Mouse (Mus musculus) c-Kit-positive CD71-positive TER-119-negative erythroid progenitor cells, embryonic 14.5 days (primary cell): Measurements from ENCODE around the gene Stard13.

Experiments
- DNase-seq: peaks from one replicate; pipeline ENCODE4 v3.0.0-alpha.2; 2013; ENCODE audit warnings: low read depth

Stard13 gene

DNA sequence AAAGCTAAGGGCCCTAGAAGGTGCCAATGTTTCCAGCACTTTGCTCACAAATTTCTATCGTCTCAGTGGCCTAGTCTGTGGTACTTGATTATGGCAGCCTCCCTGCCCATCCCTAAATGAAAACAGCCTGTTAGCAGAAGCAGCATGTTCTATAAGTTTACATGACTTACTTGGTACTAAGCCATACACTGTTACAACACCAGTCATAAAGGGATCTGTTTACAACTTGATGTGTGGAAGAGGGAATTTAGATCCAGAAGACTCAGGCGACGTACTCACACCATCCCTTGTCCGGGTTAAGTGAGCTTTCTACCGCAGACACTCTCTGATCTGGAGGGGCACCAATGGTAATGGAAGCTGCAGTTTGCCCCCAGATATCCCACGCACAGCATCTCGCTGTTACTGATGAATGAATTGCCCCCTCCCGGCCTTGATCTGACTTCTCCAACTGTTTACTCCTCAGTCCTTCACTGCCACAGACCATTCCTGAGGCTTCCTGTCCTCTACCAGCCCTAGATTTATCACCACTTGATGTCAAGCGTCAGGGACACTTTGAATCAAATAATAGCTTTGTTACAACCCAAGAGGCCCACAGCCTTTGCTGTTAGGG lies 53.4 kb downstream of the Stard13 start:
- no peak for DNase-seq

DNA sequence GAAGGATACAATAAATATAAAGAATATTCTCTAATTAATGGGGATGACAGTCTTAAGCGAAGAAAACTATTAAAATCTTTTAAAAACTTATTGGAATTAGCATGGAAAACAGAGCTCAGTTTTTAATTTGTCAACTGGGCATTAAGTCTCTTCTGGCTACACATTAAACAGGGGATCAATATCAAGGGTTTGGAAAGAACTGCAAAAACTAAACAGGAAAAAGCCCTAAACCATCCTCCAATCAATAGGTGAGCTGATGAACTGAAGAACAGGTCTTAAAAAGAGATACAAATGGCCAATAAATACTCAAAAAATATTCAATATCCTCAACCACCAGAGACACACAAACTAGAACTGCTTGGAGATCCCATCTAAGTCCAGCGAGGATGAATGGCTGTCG lies 56.5 kb downstream of the Stard13 start:
- no peak for DNase-seq

DNA sequence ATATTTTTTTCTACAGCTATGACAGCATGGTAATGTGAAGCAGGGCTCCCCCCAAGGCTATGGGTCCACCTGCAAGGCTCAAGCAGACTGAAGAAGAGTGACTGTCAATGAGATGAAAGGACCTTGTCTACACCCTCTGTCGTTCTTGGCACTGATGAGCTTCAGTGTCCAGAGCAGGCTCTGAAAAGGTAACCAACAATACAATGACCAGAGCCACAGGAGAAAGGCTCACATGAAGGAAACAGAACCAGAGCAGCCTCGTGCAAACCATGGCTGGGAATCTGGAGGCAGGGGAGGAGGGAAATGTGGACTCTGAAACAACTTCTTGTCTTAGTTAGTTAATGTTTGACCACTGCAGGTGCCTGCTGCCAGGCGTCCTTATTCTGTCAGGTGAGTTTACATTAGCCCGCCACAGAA lies 57.7 kb downstream of the Stard13 start:
- no peak for DNase-seq

DNA sequence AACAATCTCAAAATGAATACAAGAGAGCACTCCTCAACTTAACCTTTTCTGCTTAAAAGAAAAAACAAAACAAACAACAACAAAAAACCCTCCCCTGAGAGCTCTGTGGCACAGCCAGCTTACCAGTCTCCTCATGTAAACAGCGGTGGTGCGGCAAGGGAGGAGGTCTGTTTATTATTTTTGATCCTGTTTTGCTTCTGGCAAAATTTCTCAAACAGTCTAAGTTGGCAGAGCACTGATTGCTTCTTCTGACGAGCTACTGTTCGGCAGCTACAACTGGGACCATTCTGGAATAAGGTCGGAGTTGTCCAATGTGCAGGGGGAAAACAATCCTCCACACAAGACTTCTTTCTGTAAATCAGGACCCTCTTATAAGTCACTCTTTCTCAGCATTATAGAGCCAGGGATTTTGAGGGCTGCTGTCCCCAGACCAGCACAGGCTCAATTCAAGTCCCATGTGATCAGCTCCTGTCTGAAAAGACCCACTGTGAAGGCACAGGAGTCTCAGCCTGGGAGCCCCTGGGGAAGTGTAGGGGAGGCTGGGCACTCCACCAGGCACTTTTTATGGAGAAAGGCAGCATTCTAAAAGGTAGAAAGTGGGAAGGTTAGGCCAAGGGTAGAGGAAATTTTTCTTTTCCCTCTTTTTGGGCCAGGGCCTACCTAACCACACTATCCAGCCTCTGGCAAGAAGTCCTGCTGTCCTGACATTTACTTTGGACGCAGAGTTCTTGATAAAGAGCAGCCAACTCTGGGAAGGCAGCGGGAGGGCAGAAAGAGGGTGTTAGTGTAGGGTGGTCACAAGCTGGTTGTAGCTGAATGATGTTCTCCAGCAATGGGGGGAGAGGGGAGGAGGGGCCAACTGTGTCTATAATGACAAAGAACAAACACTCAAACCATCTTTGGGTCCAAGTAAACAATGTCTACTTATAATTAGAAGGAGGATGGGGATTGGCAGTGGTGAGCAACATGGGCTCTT lies 58.9 kb downstream of the Stard13 start:
- DNase-seq = no peak

DNA sequence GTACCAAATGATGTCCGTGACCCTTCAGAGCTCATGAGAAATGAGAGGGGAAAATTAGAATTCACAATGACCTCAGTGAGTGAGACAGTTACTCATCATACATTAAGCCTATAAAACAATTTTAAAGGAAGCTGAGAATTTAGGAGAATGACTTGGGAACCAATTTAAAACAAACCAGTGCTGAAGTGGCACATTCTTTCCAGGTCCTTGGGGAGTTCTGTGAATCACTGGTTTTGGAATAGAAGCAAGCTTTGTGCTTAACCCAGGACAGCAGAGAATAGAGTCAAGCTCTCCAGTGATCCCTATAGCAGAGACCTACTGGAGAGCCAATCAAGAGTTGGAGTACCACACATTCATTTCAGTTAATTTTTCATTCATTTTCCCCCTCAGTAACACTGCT lies 59.9 kb downstream of the Stard13 start:
- DNase-seq = no peak

DNA sequence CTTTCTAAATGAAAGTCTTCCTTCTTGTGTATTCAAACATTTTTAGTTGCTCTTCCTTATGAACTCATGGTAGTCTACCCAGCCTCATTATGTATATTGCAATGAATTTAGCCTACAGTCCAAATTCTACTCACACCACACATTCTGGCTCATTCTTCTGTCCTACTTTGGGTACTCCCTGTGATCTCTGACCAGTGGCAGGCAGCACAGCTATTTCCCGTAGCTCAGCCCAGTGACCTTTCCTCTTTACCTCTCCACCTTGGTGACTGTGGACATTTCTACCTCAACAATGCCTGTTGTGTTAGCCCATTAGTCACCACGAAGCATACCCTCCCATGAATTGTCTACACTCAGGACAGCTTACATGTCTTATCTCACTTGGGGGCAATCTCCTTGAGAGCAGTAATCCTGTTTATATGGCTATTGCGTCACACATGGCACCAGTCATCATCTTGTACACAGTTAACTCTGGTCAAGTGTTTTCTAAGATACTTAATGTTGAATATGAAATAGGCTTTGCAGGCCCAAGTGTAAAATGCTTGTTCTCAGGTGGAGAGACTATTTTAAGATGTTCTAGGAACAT lies 63.4 kb downstream of the Stard13 start:
- no peak for DNase-seq

DNA sequence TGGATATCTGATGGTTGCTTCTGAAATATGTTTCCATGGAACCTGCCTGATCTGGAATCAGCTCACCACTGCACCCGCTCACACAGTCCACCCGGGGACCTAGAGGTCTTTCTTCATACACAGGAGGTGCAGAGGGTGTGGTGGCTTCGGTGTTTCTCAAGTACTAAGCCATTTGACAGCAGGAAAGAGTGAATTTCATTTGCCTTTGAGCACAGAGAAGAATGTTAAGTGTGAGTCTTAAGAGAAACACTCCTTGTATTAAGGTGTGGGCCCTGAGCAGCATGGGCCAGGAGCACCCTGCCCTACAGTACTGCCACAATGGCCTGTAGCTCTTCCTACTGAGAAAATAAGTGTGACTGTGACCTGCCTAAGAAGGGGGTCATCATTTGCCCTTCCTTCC lies 65.4 kb downstream of the Stard13 start:
- no peak for DNase-seq

DNA sequence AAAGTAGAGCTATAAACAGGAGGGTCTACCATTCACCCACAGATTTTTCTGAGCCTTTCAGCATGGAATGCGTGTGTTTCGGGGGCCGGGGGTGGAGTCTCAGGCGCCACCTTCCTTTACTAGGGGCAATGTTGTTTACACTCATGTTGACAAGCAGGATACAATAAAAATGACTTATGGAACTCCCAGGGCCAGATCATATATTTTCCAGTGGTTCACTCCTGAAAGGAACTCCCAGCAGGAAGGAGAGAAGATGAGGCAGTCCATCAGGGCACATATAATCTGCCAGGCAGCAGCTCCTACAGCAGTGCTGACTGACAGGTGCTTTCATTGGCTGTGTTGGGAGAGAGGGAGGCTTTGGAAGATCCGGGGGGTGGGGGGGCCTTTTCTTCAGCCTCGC lies 66.0 kb downstream of the Stard13 start:
- no peak for DNase-seq

DNA sequence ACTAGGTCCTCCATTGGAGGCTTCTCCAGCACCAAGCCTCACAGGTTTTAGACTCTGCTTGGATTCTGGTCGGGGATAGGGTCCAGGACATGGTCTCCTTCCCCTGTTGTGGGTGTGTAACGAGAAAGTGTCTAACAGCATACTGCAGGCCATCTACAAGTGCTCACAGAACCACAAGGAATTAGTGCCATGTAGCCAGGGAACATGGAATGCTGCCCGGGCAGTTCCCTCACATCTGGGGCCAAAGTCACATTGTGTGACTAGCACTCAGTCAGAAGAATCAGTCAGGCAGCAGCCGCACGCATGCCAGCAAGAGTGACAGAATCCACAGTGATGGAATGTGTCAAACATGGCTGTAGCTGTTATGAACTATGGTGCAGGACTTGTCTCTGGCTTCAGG lies 67.4 kb downstream of the Stard13 start:
- DNase-seq = no peak

DNA sequence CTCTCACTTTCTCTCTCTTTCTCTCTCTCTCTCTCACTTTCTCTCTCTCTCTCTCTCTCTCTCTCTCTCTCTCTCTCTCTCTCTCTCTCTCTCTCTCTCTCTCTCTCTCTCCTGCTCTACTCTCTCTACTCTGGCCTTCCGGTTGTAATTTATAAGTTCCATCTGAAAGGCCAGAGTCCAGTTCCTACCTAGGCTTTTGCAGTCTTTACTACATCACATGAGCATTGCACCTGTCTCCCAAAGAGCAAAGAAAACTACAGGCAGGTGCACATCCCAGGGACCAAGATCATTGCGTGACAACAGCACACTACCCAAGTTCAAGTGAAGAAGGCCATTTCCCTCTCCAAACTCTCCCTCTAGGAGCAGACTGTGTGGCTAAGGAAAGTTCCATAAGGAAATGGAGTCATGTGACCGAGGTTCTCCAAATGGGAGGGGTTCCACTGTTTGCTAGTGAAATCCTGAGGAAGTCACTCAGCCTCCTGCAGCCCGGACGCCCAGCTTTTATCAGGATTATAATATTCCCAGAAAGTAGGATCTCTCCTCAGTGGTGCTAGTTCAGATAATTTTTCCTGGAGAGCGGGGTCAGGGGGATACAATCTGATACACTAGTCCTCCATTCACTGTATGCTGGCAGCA lies 68.1 kb downstream of the Stard13 start:
- DNase-seq = no peak

DNA sequence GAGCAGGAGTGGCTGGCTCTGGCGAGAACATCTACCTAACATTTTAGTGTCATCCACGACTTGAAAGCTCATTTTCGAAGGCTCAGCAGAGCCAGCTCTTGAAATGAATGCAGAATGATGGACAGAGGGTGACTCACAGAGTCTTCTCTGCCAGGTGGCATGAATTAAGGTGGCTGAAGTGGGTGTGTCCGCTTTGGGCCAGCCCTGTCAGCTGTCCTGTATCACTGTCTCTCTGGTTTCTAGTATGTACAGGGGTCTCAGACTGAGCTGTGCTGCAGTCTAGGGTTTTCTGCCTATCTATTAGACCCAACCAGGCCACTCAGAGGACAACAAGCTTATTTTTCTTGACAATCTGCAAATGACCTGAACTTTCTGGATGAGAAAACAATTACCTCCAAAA lies 68.8 kb downstream of the Stard13 start:
- no peak for DNase-seq

DNA sequence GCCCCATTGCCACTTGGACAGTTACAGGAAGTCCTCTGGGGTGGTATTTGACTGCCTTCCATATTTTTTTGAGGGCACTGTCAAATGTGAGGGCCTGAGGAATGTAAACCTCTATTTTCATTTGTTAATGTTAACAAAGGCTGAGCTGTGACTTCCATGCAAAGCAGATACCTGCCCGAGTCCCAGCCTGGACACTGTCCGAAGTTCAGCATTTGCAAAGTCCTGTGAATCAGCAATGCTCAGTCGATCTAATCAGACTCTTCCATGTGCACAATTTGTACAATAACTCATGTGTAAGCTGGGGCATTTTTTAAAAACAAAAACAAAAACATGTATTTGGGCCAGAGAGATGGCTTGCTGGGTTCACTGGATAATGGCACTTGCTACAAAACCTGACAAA lies 71.0 kb downstream of the Stard13 start:
- DNase-seq = no peak

DNA sequence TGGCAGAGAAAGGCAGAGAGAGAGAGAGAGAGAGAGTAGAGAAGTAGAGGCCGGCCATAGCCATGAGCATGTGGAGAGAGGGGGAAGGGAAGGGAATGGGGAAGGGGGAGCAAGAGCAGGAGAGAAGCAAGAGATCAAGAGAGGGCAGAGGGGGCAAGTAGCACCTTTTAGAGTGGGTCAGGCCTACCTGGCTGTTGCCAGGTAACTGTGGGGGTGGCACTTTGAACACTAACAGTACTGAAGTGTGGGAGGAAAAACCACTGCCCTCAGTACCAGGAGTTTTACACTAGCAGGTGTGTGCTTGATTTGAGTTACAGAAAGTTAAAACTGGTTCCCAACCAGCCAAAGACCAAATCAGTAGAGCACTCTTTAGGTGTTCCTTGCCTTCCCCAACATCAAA lies 78.4 kb downstream of the Stard13 start:
- DNase-seq = no peak

DNA sequence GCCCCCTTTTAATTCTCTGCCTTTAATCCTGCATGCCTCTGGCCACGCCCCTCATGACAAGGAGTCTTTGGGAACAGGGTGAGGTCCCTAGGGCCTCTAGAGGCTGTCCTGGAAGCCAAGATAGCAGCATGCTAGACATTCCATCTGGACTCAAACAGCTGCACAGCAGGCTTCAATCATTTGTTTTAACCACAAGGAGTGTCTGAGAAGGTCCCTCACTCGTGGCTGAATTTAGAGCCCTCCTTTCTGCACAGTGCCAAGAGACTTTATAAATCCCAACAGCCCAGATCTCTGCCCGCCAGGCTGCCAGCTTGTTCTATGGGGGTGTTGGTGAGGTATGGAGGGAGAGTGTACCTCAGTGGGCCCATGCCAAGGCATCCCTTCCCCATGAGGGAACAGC lies 78.9 kb downstream of the Stard13 start:
- no peak for DNase-seq

DNA sequence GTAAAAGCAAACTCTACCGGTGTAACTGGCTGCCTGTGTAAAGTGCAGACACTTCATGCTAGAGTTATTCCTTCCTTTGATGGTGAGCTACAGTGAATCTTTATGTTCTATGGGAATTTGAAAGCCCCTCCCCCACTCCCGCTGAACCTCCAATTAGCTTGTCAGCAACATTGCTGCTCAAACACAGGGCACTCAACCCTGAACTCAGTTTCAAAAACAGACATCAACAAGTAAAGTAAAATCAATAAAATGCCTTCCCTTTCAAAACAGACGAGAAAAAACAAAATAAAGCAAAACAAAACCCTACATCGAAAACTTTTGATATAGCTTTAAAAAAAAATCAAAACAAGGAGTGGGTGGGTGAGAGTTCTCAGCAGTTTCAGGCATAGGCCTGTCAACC lies 79.6 kb downstream of the Stard13 start:
- no peak for DNase-seq

DNA sequence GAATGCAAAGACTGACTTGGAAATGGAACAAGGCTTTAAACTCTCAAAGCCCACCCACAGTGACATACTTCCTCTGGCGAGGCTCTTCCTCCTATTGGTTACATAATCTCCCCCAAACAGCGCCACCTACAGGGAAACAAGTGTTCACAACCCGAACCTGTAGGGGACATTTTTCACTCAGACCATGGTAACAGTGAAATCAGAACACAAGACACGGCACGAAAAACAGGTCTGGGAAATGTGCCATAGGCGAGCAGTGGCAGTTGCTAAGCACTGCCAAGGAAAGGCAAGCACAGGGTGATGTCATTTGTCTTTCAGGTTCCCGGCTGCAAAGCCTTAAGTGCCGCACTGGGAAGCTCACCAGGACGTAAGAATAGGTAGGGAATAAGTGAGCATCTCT lies 82.1 kb downstream of the Stard13 start:
- no peak for DNase-seq

DNA sequence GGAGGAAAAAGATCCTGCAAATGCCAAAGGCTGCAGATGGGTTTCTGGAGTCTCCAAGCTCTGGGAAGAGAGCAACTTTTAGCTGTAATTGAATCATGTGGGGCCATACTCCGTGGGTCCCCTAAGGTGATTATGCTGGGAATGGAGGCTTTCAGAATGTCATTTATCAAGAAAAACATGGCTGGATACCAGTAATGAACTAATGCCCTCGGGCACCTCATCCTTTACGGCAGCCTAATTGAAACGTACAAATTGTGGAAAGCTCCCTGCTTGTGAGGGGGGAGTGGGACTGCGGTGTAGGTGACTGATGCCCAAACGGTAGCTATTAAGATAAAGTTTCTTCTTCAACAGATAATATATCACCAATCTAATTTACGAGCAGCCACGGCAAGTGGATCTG lies 84.1 kb downstream of the Stard13 start:
- no peak for DNase-seq

DNA sequence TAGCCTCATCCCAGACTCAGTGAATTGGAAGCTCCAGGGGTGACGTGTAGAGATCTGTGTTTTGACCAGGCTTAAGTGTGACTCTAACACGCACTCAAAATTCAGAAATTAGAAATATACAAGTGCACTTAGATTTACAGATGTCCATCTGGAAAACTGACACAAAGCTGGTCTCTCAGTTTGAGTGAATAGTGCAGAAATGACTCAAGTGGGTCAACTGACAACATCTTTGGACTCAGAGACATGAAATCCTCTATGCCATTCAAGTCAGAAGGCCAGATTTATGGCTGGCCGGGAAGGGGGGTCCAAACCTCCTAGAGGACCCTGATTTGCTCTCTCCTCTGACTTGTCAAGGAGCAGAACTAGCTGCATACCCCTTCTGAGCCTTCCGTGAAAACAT lies 85.6 kb downstream of the Stard13 start:
- DNase-seq = no peak

DNA sequence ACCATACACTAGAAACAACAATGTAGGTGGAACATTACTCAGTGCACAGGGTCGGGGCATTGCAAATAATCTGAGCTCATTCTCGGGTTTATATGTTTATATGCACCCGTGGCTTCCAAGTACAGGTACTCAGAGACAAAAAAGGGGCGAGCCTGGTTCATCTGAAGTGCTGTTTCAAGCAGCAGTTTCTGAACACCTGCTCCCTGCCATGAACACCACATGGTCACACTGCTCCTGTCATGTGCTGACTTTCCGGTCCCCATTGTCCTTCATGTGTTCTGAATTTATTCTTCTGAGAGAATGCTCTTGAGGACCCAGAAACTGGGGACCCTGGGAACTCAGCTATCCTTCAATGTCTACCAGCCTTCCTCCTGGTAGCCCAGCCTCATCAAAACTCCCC lies 87.8 kb downstream of the Stard13 start:
- DNase-seq = no peak

DNA sequence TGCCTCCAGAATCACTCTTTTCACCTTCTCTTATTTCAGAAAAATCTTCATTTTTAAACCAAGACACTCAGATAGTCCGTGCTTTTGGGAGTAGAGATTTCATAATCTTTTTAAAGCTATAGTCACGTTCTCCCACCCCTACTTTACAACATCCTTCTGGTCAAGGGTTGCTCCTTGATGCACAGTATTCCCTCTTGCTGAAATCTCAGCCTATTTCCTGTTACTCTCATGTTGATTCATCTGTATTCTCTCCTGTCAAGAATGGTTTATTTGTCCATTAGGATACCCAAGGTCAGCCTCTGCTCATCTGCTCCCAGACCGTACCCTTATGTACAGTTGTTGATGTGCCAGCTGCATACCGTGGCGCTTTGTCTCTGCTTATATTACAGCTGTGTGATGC lies 89.7 kb downstream of the Stard13 start:
- DNase-seq = no peak

DNA sequence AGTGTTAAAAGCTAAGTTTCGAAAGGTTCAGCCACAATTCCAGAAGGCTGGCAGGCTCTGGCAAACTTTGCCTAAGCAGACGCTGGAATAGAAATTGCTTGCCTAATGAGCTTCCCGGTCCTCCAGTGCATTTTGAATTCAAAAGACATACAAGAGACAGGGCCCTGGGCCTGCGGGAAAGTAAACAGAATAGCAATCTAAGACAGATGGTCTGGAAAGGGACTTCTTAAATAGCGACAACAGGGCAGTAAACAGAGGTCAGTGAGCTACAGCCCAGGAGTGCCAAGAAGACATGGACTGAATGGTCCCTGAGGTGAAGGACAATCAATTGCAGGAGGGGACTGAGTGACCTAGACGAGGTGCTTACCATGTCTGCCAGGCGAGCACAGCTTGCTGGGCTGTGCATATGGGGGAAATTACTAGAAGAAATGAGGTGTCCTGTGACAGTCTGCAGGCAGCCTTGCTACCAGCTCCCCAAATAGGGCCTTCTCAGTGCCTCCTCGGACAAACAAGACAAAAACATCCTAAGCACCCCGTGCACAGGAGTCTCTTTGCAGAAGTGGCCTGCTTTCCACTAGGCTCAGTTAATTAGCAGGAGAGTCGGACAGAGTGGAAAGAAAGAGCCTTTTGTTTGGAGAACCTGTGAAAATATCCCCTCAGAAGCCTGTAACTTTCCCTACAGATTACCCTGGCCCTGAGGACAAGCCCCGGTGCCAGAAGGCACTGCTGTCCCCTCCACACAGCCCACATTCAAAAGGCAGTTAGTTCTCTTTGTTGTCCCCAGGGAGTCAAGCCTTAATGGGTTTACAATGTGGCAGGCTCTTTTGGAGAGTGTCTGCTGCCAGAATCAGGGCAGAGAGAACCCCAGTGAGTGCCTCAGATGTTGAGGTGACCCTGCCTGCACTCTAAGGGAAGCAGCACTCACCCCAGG lies 90.7 kb downstream of the Stard13 start:
- no peak for DNase-seq

DNA sequence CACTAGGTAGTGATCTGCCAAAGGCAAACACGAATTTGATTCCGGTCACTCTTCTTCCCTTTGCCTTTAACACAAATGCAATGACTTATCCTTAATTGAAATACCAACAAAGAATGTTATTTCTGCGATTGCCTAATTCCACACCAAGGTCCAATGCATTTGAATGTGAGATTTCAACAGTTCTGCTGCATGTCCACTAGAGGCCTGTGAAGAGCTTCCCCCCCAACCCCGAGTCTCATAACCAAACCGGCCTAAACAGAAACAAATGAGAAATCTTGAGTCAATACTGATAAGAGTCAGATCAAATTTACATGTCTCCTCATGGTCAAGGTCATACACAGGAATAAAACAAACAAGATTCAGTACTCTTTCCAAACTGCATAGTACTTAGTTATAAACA lies 91.4 kb downstream of the Stard13 start:
- DNase-seq = no peak
